Mouse (Mus musculus): Measurements from ENCODE around the gene Gzmm.

Gene Gzmm

DNA sequence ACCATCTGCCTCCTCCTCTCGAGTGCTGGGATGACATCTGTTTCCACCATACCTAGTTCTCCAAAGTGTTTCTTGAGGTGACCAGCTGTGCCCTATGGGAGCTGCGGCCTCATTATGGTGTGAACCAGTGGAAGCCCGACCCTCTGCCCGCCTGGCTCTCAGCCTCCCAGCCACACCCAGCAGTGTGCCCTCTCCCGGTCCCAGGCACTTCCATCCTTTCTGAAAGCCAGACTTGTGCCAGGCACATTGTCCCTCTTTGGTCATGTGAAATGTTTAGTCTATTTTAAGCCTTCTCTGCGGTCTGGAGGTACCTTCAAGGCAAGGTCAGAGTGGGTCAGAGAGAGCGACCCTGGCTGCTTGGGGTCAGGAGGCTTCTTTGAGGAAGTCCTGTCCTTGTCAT, 34.9 kb downstream of the Gzmm start:
- in situ Hi-C loops (cut with MboI, MseI) = no loop called here

GRCm38 (mm10) chr10:79726090-79726489, 37.3 kb downstream of the Gzmm start:
- in situ Hi-C loops (cut with MboI, MseI) = no loop called here

DNA sequence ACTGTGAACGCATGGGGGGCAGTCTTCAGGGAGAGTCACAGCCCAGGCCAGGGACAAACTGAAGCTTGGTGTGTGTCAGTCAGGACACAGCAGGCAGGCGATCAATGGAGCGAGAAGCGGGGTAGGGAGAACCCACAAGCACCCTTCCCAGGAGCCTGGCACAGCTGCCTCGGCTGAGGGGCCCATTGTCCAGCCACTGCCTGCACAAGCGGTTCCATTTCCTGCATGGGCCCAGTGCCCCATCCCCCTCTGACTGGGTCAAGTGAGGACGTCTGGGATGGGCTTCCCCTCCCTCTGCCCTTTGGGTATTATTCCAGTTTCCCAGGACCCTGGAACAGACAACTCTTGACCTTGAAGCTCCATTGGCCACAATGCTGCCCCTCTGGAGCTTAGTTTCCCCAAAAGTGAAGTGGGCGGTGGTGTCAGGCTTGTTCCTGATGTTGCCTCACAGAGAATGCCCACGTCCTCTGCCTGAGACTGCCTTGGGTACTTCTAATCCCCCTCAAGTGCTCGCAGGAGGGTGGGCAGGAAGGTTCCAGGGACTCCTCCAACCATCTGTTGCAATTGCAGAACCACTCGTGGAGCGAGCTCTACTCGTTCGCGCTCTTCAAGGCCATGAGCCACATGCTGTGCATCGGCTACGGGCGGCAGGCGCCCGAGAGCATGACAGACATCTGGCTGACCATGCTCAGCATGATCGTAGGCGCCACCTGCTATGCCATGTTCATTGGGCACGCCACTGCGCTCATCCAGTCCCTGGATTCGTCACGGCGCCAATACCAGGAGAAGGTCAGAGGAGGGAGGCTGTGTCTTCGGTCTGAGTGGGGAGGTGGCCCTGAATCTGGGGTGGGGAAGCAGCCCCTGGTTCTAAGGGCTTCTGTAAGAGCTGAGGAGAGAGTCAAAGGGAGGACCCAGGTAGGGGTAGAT, 39.8 kb downstream of the Gzmm start:
- in situ Hi-C loops (cut with MboI, MseI) = no loop called here

- in situ Hi-C loops (cut with MboI, MseI) = no loop called here
Measured at GRCm38 (mm10) chr10:79729357-79729965, 40.6 kb downstream of the Gzmm start.

- in situ Hi-C loops (cut with MboI, MseI) = no loop called here
Measured at GRCm38 (mm10) chr10:79732500-79732899, 43.7 kb downstream of the Gzmm start.

DNA sequence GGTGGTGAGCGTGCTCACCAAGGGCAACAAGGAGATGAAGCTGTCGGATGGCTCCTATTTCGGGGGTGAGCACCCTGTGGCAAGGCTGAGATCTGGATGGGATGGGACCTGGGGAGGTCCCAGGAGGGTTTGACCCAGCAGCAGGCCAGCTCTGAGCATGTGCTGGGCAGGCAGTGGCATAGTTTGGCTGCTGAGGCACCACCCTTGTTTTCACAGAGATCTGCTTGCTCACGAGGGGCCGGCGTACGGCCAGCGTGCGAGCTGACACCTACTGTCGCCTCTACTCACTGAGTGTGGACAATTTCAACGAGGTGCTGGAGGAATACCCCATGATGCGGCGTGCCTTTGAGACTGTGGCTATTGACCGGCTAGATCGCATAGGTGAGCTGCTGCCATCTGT, 45.0 kb downstream of the Gzmm start:
- in situ Hi-C loops (cut with MboI, MseI) = no loop called here

GRCm38 (mm10) chr10:79735361-79735760, 46.5 kb downstream of the Gzmm start:
- in situ Hi-C loops (cut with MboI, MseI) = no loop called here

DNA sequence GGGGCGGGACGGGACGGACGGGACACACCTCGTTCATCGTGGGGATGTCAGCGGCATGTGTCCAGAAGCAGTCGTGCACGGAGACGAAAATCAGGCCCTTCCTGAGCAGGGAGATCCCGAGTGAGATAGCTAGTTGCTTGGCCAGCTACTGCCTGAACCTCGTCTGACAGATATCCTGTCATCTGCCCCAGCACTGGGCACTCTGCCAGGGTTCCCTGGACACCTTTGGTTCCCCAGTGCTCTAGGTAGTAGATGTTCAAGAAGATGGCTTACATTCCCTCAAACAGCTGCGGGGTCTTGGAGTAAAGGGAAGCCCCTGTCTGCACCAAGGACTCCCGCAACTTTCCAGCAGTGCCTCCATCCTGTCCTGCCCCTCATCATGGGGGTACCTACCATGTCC, 47.9 kb downstream of the Gzmm start:
- in situ Hi-C loops (cut with MboI, MseI) = no loop called here

DNA sequence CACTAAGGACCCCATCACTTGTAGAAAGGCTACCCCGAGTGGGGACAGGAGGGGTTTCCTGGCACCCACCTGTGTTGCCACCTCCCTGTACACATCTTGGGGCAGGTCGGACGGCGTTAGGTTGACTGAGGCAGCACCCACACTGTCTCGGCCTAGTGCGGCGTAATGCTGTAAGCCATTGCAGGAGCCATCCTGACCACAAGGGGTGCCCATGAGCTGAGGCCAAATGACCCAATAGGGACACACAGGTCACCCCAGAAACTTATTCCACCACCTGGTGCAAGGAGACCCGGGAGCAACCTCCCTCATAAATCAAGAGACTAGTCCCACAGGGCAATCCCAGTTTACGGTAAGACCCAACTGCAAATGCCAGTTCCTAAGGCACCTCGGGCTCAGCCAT, 49.4 kb downstream of the Gzmm start:
- in situ Hi-C loops (cut with MboI, MseI) = no loop called here

DNA sequence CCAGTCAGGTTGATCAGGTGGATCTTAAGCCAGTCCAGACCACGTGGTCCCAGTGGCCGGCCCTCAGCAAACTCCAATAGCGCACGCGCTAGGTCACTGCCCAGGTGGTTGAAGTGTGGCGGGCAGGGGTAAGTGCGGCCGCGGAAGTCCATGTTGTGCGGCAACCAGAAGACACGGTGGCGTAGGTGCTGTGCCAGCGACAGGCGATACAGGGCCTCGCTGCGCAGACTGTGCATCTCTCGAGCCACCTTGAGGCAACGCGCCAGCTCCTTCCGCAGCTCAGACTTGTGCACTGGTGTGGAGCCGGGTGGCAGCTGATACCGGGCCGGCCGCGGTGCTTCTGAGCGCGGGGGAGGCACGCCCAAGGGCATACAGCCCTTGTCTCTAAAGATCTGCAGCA, 50.4 kb downstream of the Gzmm start:
- in situ Hi-C loops (cut with MboI, MseI) = no loop called here

GRCm38 (mm10) chr10:79740863-79741262, 52.0 kb downstream of the Gzmm start:
- in situ Hi-C loops (cut with MboI, MseI) = no loop called here

GRCm38 (mm10) chr10:79743161-79743560, 54.3 kb downstream of the Gzmm start:
- in situ Hi-C loops (cut with MboI, MseI) = no loop called here

- in situ Hi-C loops (cut with MboI, MseI) = no loop called here
Measured at GRCm38 (mm10) chr10:79743650-79744365, 55.0 kb downstream of the Gzmm start.

Measured in T-helper 1 cell (primary cell).